Mouse (Mus musculus): ENCODE measurements around the gene Aak1. TPM values are rescaled to one million over a fixed set of nuclear protein-coding genes. Genes with fewer than 3 reads are reported as not detected.

Aak1 gene
- total and polyA plus RNA-seq, 3 experiments: 2.8 to 21.0 (median 7.1) TPM

DNA sequence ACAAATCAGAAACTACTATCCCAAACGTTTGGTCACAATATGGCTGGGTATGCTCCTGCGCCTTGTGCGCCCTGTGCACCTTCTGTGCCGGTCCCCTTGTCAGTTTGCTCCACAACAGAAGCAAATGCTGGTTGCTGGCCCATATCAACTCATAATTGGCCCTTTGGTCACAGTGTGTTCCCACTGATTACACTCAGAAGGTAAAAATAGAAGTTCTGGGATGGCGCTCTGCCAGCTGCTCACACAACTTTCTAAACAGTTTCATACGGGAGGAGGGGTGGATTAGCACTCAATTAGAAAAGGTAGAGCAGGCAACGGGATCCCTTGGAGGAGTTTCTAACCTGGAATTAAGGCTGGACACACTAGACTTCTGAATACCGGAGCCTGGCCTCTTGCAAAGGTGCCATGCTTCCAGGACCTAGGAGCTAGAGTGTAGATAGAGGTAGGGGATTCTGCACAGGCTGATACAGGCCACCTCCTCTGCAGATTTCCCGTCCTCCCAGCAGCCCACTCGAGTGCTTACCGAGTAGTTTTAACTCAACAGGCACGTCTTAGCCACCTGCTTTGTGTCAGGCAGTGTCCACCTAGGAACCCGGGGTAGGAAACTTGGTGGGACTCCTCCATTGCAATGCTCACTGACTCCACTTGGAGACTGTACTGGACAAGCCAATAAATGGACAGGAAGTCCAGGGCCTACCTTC is 16.4 kb upstream of the Aak1 start:
- H3K27ac ChIP-seq (ENCODE audit: insufficient read depth, low read depth): no peak overlapping the region
- H3K27me3 ChIP-seq (replicated peaks): no peaks in the 10 kb centered on the region
- H3K4me1 ChIP-seq (ENCODE audit: control insufficient read depth in 1 of 2, insufficient read depth in 2 of 2): no peaks in the 10 kb centered on the region
- no peaks in the 10 kb centered on the region for H3K36me3 ChIP-seq (replicated peaks in 1 of 2; ENCODE audit: control insufficient read depth in 1 of 2, insufficient read depth in 1 of 2, low read length in 1 of 2)
- no peak for TF ChIP-seq POLR2A (IDR thresholded peaks at IDR 0.05; ENCODE audit: low read depth, low read length)
- TF ChIP-seq MEF2A (IDR thresholded peaks at IDR 0.05; ENCODE audit: borderline replicate concordance, low read depth, low read length): no peak
- TF ChIP-seq MAZ (IDR thresholded peaks at IDR 0.05; ENCODE audit: low read depth, low read length): no peak
- no peak for TF ChIP-seq MAX (IDR thresholded peaks at IDR 0.05; ENCODE audit: low read length)
- no peak for TF ChIP-seq POLR2AphosphoS2 (IDR thresholded peaks at IDR 0.05; ENCODE audit: low read depth, low read length)
- TF ChIP-seq USF2 (conservative IDR thresholded peaks at IDR 0.05; ENCODE audit: low read depth, low read length): no peak
- no peak for TF ChIP-seq BHLHE40 (IDR thresholded peaks at IDR 0.05; ENCODE audit: low read depth, low read length)
- TF ChIP-seq ZKSCAN1 (IDR thresholded peaks at IDR 0.05; ENCODE audit: borderline replicate concordance, low read depth, low read length): no peak
- TF ChIP-seq KAT2A (IDR thresholded peaks at IDR 0.05; ENCODE audit: insufficient replicate concordance, low read length): no peak
- no peak for TF ChIP-seq GABPA (IDR thresholded peaks at IDR 0.05; ENCODE audit: insufficient replicate concordance, low read depth, low read length)
- no peak for TF ChIP-seq NRF1 (IDR thresholded peaks at IDR 0.05; ENCODE audit: low read depth, low read length)
- no peak for TF ChIP-seq JUND (conservative IDR thresholded peaks at IDR 0.05; ENCODE audit: low read depth, low read length)
- no peak for DNase-seq (ENCODE audit: extremely low read depth)
- no peaks in the 10 kb centered on the region for H3K79me2 ChIP-seq (replicated peaks; ENCODE audit: control insufficient read depth, extremely low read depth, insufficient read depth, poor library complexity, severe bottlenecking)
- H3K9ac ChIP-seq (ENCODE audit: insufficient read depth, low read depth): no peak overlapping the region
- no peak overlapping the region for H3K4me2 ChIP-seq (ENCODE audit: insufficient read depth, low read depth, poor library complexity, severe bottlenecking)
- in situ Hi-C loops (cut with MboI; ENCODE audit: low pct_ligation_motif_present, low pct_unique_long_range_greater_than_20kb, low sequenced_read_pairs) (no loop called here), dilution Hi-C loops (cut with MboI; ENCODE audit: extremely low pct_ligation_motif_present, extremely low pct_unique_long_range_greater_than_20kb, low sequenced_read_pairs) (no loop called here)
- H3K4me3 ChIP-seq (replicated peaks in 1 of 3; ENCODE audit: low read depth in 2 of 3, low read length in 2 of 3, poor library complexity in 1 of 3): no peak overlapping the region
- no peaks in the 10 kb centered on the region for H3K9me3 ChIP-seq (replicated peaks; ENCODE audit: low read length)

DNA sequence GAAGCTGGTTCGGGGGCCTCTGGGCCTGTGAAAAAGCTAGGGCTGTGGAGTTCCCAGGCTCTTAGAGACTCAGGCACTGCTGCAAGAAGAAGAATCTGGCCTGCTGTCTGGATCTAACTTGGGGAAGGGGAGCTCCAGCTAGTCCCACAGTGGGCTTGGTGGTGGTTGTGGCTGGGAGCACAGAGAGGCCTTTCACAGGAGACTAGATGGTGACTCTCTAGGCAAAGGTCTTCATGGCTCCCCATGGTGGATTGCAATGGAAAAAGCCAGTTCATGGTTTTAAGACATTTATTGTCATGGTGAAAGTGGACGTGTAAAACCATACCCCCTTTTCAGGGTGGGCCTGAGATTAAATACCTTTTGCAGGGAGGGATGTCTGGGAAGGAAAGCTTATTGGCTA is 10.2 kb upstream of the Aak1 start:
- in situ Hi-C loops (cut with MboI; ENCODE audit: low pct_ligation_motif_present, low pct_unique_long_range_greater_than_20kb, low sequenced_read_pairs): no loop called here
- Histone ChIP-seq H3K9me3 (replicated peaks; ENCODE audit: low read length) (no peaks in the 10 kb centered on the region), H3K79me2 (replicated peaks; ENCODE audit: control insufficient read depth, extremely low read depth, insufficient read depth, poor library complexity, severe bottlenecking) (no peaks in the 10 kb centered on the region), H3K36me3 (replicated peaks in 1 of 2; ENCODE audit: control insufficient read depth in 1 of 2, insufficient read depth in 1 of 2, low read length in 1 of 2) (no peaks in the 10 kb centered on the region), H3K4me3 (replicated peaks in 1 of 3; ENCODE audit: low read depth in 2 of 3, low read length in 2 of 3, poor library complexity in 1 of 3) (no peak overlapping the region), H3K27ac (ENCODE audit: insufficient read depth, low read depth) (no peak overlapping the region), H3K4me2 (ENCODE audit: insufficient read depth, low read depth, poor library complexity, severe bottlenecking) (no peak overlapping the region), H3K9ac (ENCODE audit: insufficient read depth, low read depth) (no peak overlapping the region), H3K4me1 (ENCODE audit: control insufficient read depth in 1 of 2, insufficient read depth in 2 of 2) (no peaks in the 10 kb centered on the region), H3K27me3 (replicated peaks) (no peaks in the 10 kb centered on the region)
- no peak for DNase-seq (ENCODE audit: extremely low read depth)
- TF ChIP-seq MXI1 (IDR thresholded peaks at IDR 0.05; ENCODE audit: low read depth, low read length) (no peak), MEF2A (IDR thresholded peaks at IDR 0.05; ENCODE audit: borderline replicate concordance, low read depth, low read length) (no peak), KAT2A (IDR thresholded peaks at IDR 0.05; ENCODE audit: insufficient replicate concordance, low read length) (no peak), TCF12 (IDR thresholded peaks at IDR 0.05; ENCODE audit: low read depth, low read length) (no peak), IRF4 (IDR thresholded peaks at IDR 0.05; ENCODE audit: low read depth, low read length) (no peak), GABPA (IDR thresholded peaks at IDR 0.05; ENCODE audit: insufficient replicate concordance, low read depth, low read length) (no peak), ZKSCAN1 (IDR thresholded peaks at IDR 0.05; ENCODE audit: borderline replicate concordance, low read depth, low read length) (no peak), POLR2AphosphoS2 (IDR thresholded peaks at IDR 0.05; ENCODE audit: low read depth, low read length) (no peak), ETS1 (conservative IDR thresholded peaks at IDR 0.05; ENCODE audit: low read depth, low read length) (no peak), E2F4 (IDR thresholded peaks at IDR 0.05; ENCODE audit: insufficient replicate concordance, low read depth, low read length) (no peak), MAX (IDR thresholded peaks at IDR 0.05; ENCODE audit: low read length) (no peak), MYC (IDR thresholded peaks at IDR 0.05; ENCODE audit: low read depth, low read length) (no peak), NRF1 (IDR thresholded peaks at IDR 0.05; ENCODE audit: low read depth, low read length) (no peak), PAX5 (IDR thresholded peaks at IDR 0.05; ENCODE audit: low read length) (no peak), POLR2A (IDR thresholded peaks at IDR 0.05; ENCODE audit: low read depth, low read length) (no peak), CTCF (conservative IDR thresholded peaks at IDR 0.05 in 1 of 2, IDR thresholded peaks at IDR 0.05 in 1 of 2; ENCODE audit: low read depth in 2 of 2, low read length in 2 of 2) (no peak), RAD21 (IDR thresholded peaks at IDR 0.05; ENCODE audit: low read depth, low read length) (no peak)
- dilution Hi-C loops (cut with MboI; ENCODE audit: extremely low pct_ligation_motif_present, extremely low pct_unique_long_range_greater_than_20kb, low sequenced_read_pairs): no loop called here
